Mouse (Mus musculus): ENCODE measurements around the gene Atp2b1. TPM values are rescaled to one million over a fixed set of nuclear protein-coding genes. Genes with fewer than 3 reads are reported as not detected.

The Atp2b1 gene
- polyA plus RNA-seq, 1 experiment from 2014 or later: 160 TPM

DNA sequence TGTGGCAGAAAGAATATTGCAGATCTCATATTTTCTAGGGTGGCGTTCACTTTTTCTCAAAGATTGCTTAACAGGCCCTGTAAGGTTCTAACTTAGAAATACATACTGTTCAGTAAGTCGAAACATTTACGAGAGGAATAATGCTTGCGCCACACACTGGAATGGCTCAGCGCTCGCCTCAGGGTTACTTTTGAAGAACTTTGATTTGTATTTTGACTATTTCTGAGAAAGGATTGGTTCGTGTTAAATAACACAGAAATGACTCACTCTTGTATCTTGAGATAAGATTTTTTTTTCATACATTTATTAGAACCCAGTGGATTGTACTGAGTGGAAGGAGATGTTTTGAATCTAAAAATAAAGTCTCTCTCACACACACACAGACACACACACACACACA lies 135.9 kb downstream of the Atp2b1 start:
- ATAC-seq (ENCODE audit: low FRiP score): no peak
- WGBS: 88% methylated on average over 7 of the region's 7 CpGs
- Histone ChIP-seq H3K4me2 (replicated peaks) (no peak overlapping the region), H3K4me3 (no peak overlapping the region), H3K36me3 (no peaks in the 10 kb centered on the region), H3K4me1 (no peaks in the 10 kb centered on the region), H3K9me3 (replicated peaks) (no peaks in the 10 kb centered on the region), H3K27me3 (no peaks in the 10 kb centered on the region), H3K9ac (no peak overlapping the region), H3K27ac (no peak overlapping the region)

DNA sequence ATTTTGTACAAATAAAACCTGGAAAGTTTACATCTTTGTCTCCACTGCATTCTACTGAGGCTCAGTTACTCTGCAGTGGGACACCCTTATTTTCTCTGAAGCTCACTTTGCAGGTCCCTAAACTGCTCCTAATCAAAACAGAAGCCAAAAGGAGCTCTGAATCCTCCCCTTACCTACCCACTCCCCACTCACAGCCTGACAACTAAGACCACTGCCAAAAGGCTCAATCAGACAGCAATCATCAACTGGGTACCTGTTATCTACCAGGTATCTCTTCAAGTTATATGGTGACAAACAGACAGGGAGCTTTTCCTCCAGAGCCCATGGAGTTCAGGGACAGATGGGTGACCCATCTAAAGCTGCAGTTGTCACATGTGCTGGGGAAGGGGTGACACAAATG lies 138.9 kb downstream of the Atp2b1 start:
- Histone ChIP-seq H3K27me3 (no peaks in the 10 kb centered on the region), H3K9ac (no peak overlapping the region), H3K36me3 (no peaks in the 10 kb centered on the region), H3K4me3 (no peak overlapping the region), H3K9me3 (replicated peaks) (no peaks in the 10 kb centered on the region), H3K27ac (no peak overlapping the region), H3K4me1 (no peaks in the 10 kb centered on the region), H3K4me2 (replicated peaks) (no peak overlapping the region)
- ATAC-seq (ENCODE audit: low FRiP score): no peak

DNA sequence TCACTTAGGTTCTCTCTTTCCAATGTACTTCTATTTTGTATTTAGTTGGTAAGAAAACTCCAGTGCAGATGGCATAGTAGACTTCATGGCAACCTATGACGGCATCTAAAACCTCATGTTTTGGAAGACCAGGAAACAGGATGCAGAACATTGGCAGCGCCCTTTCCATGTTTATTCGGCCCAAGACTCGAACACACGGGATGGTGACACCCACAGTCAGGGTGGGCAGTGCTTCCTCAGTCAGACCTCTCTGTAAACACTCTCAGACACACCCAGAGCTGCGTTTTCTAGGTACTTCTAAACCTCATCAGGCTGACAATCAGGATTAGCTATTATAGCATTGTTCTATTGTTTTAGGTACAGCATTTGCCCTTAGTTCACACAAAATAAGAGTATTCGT lies 146.4 kb downstream of the Atp2b1 start:
- WGBS: 87% methylated on average over 7 of the region's 7 CpGs
- Histone ChIP-seq H3K4me2 (replicated peaks) (no peak overlapping the region), H3K9ac (no peak overlapping the region), H3K27ac (no peak overlapping the region), H3K9me3 (replicated peaks) (no peaks in the 10 kb centered on the region), H3K36me3 (no peaks in the 10 kb centered on the region), H3K4me3 (no peak overlapping the region), H3K27me3 (no peaks in the 10 kb centered on the region), H3K4me1 (no peaks in the 10 kb centered on the region)
- ATAC-seq (ENCODE audit: low FRiP score): no peak

DNA sequence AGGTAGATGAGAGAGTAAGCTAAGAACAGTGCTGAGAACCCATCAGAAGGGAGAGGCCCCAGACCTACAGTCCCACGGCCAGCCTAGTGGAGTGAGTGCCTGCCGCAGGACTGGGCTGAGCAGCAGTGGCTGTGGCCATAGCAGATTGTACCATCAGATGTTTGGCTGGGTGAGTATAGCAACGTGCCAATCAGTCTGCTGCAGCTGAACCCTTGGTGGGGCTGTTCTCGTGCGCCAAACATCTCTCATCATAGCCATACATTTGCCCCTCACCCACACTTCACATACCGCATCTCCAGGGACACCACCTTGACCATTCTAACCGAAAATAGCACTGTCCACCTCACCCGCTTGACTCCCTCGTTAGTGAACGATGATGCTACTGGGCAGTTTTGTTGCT lies 147.2 kb downstream of the Atp2b1 start:
- Histone ChIP-seq H3K27ac (no peak overlapping the region), H3K9ac (no peak overlapping the region), H3K27me3 (no peaks in the 10 kb centered on the region), H3K4me1 (no peaks in the 10 kb centered on the region), H3K9me3 (replicated peaks) (no peaks in the 10 kb centered on the region), H3K36me3 (no peaks in the 10 kb centered on the region), H3K4me3 (no peak overlapping the region), H3K4me2 (replicated peaks) (no peak overlapping the region)
- no peak for ATAC-seq (ENCODE audit: low FRiP score)
- WGBS: 87% methylated on average over 10 of the region's 10 CpGs

DNA sequence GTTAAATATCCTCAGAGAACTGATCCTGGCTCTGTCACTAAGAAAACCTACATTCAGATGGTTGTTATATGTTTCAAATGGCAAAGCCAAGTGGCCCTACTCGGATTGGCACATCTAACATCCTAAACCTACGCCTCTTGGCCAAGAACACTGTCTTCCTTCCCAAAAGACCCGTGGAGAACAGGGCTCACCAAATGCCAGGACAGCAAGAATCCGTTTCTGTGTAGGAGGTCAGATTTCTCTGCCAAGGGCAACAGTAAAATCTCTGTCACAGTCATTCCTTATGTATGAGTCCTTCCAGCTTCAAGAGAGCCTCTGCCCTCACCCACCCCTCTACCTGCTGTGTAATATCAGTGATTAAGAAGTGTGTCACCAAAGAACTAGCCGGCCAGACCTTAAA lies 148.3 kb downstream of the Atp2b1 start:
- no peak overlapping the region for H3K4me3 ChIP-seq
- no peak for ATAC-seq (ENCODE audit: low FRiP score)
- WGBS: 83% methylated on average over 5 of the region's 5 CpGs
- H3K27me3 ChIP-seq: no peaks in the 10 kb centered on the region
- H3K4me1 ChIP-seq: no peaks in the 10 kb centered on the region
- no peak overlapping the region for H3K9ac ChIP-seq
- no peak overlapping the region for H3K4me2 ChIP-seq (replicated peaks)
- H3K36me3 ChIP-seq: no peaks in the 10 kb centered on the region
- no peak overlapping the region for H3K27ac ChIP-seq
- no peaks in the 10 kb centered on the region for H3K9me3 ChIP-seq (replicated peaks)

Other genes starting within 250 kb of the Atp2b1 start
- 20.2 and 21.4 TPM in 2 replicates for gene Poc1b, start 192.6 kb downstream of the Atp2b1 start, polyA plus RNA-seq (2016; fragmentation: Nextera tagmentation; extraction: Ambion mirVana)
- 6.7 and 7.3 TPM in 2 replicates for gene Galnt4, start 193.8 kb downstream of the Atp2b1 start, polyA plus RNA-seq (2016; fragmentation: Nextera tagmentation; extraction: Ambion mirVana)
- gene Phxr2, start 211.9 kb downstream of the Atp2b1 start, polyA plus RNA-seq (2016; fragmentation: Nextera tagmentation; extraction: Ambion mirVana): 0.18 TPM in 1 of 2 replicates, not detected in the other